Mouse (Mus musculus): ENCODE data around the gene Slamf8. TPM values are rescaled to one million over a fixed set of nuclear protein-coding genes. Genes with fewer than 3 reads are reported as not detected.

The Slamf8 gene
- polyA plus RNA-seq, 1 experiment from 2014 or later = 0.12 TPM

DNA sequence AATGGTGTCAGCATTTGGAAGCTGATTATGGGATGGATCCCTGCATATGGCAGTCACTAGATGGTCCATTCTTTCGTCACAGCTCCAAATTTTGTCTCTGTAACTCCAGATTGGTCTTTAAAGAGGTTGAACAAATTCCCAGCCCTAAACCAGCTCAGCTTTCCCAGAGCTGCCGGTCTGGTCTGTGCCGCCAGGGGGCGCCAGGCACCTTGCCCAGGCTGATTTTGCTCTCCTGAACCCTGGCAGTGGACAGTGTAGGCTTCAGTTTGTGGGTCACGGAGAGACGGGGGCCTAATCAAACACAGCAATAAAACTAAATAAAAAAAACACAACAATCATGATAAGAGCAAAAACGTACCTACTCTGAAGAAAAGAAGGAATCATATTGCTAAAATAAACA is 28.9 kb upstream of the Slamf8 start:
- no peaks in the 10 kb centered on the region for H3K36me3 ChIP-seq
- H3K4me3 ChIP-seq = no peak overlapping the region
- no peak overlapping the region for H3K9ac ChIP-seq
- peaks cover 19% of the 10 kb centered on the region for H3K4me1 ChIP-seq
- 0 out of 2 replicates have a peak, but pooled peaks cover 9% of the 10 kb centered on the region for H3K27me3 ChIP-seq
- no peak for ATAC-seq (ENCODE audit: insufficient number of reproducible peaks, low FRiP score, low TSS enrichment, low read depth)
- WGBS = 21% methylated on average over 7 of the region's 7 CpGs
- no peak overlapping the region for H3K4me2 ChIP-seq
- H3K9me3 ChIP-seq = no peaks in the 10 kb centered on the region
- no peak overlapping the region for H3K27ac ChIP-seq

- no peaks in the 10 kb centered on the region for H3K9me3 ChIP-seq
- H3K27ac ChIP-seq = no peak overlapping the region
- H3K4me3 ChIP-seq = no peak overlapping the region
- H3K27me3 ChIP-seq = 0 out of 2 replicates have a peak, but pooled peaks cover 9% of the 10 kb centered on the region
- WGBS = 5% methylated on average over 4 of the region's 4 CpGs
- H3K4me1 ChIP-seq = peaks cover 19% of the 10 kb centered on the region
- H3K9ac ChIP-seq = no peak overlapping the region
- ATAC-seq (ENCODE audit: insufficient number of reproducible peaks, low FRiP score, low TSS enrichment, low read depth) = peak; percentile 4; the same call in 1 of the 2 replicates
- no peaks in the 10 kb centered on the region for H3K36me3 ChIP-seq
- no peak overlapping the region for H3K4me2 ChIP-seq
Observed at GRCm38 (mm10) chr1:172618141-172618540, 27.8 kb upstream of the Slamf8 start.

- no peak for ATAC-seq (ENCODE audit: insufficient number of reproducible peaks, low FRiP score, low TSS enrichment, low read depth)
- peak overlapping the region; percentile 51 for H3K4me2 ChIP-seq
- no peaks in the 10 kb centered on the region for H3K36me3 ChIP-seq
- peak overlapping the region; percentile 31 for H3K4me3 ChIP-seq
- H3K27me3 ChIP-seq = 0 out of 2 replicates have a peak, but pooled peaks cover 9% of the 10 kb centered on the region
- 18% methylated on average over 14 of the region's 14 CpGs for WGBS
- H3K9me3 ChIP-seq = no peaks in the 10 kb centered on the region
- peaks cover 19% of the 10 kb centered on the region for H3K4me1 ChIP-seq
- H3K27ac ChIP-seq = no peak overlapping the region
- H3K9ac ChIP-seq = no peak overlapping the region
Observed at GRCm38 (mm10) chr1:172617365-172618076, 27.2 kb upstream of the Slamf8 start.

- ATAC-seq (ENCODE audit: insufficient number of reproducible peaks, low FRiP score, low TSS enrichment, low read depth) = peak; percentile 57; the same call in 1 of the 2 replicates
- Histone ChIP-seq H3K4me3 (peak overlapping the region; percentile 31), H3K4me2 (peak overlapping the region; percentile 51), H3K9ac (no peak overlapping the region), H3K4me1 (peaks cover 19% of the 10 kb centered on the region), H3K36me3 (no peaks in the 10 kb centered on the region), H3K9me3 (no peaks in the 10 kb centered on the region), H3K27ac (no peak overlapping the region), H3K27me3 (peaks cover 11% of the 10 kb centered on the region; the same call in 1 of the 2 replicates)
- 12% methylated on average over 22 of the region's 22 CpGs for WGBS
Observed at GRCm38 (mm10) chr1:172616537-172617300, 26.4 kb upstream of the Slamf8 start.

DNA sequence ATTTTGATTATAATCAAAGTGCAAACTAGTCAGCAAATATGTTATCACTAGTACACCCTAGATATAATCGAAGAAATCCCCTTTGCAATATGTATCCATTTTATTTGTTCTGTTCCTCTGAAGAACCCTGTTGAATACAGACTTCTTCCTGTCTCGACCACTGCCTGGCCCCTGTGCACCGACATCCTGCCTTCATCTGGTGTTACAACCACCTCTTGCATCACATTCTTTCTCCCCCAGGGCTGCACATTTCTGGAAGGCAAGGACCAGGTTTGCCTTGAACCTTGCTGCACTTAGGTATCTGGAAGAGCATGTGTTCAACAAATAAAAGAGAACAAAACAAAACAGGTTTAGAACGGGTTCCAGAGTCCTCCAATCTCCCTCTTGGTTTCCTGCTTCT is 25.0 kb upstream of the Slamf8 start:
- Histone ChIP-seq H3K9me3 (no peaks in the 10 kb centered on the region), H3K4me2 (no peak overlapping the region), H3K27me3 (peaks cover 12% of the 10 kb centered on the region; the same call in 1 of the 2 replicates), H3K4me1 (peaks cover 19% of the 10 kb centered on the region), H3K36me3 (no peaks in the 10 kb centered on the region), H3K4me3 (no peak overlapping the region), H3K27ac (no peak overlapping the region), H3K9ac (no peak overlapping the region)
- no peak for ATAC-seq (ENCODE audit: insufficient number of reproducible peaks, low FRiP score, low TSS enrichment, low read depth)
- WGBS = 53% methylated on average over 4 of the region's 4 CpGs

DNA sequence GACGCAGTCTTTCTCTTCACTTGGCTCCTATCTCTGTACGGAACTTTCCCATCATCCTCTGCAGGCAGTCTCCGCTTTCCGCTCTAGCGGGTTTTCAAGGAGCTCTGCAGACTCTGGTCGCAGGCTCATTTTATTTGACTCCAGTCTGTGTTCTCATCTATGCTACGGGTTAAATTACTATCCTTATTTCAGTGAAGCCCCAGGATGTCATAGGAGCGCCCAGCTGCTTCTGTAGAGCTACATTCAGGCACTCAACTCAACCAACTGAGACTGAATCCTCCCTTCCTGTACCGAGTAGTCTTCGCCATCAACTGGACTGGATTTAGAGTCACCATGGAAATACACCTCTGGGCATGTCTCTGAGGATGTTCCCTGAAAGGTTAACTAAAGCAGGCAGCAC is 24.3 kb upstream of the Slamf8 start:
- Histone ChIP-seq H3K27me3 (peaks cover 12% of the 10 kb centered on the region; the same call in 1 of the 2 replicates), H3K36me3 (no peaks in the 10 kb centered on the region), H3K4me1 (peaks cover 19% of the 10 kb centered on the region), H3K9me3 (no peaks in the 10 kb centered on the region), H3K4me3 (no peak overlapping the region), H3K9ac (no peak overlapping the region), H3K27ac (no peak overlapping the region), H3K4me2 (no peak overlapping the region)
- no peak for ATAC-seq (ENCODE audit: insufficient number of reproducible peaks, low FRiP score, low TSS enrichment, low read depth)
- WGBS = 84% methylated on average over 10 of the region's 10 CpGs

DNA sequence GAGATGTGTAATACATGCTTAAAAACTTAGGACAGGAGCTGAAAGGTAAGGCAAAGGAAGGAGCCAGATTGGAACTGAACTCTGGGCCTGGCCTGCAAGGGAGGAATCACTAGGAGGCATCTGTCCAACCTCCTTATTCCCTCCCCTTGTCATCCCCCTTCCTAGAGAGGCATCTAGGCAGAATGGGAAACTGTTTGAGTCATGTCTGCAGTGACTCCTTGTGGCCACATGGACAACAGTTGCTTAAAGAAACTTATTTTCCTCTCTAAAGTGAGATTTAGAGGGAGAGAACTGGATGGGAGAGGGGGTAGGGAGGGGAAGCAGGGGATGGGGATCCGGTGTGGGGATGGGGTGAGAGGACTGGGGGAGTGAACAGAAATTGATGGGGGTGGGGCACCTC is 22.4 kb upstream of the Slamf8 start:
- Histone ChIP-seq H3K9ac (no peak overlapping the region), H3K4me3 (no peak overlapping the region), H3K36me3 (no peaks in the 10 kb centered on the region), H3K9me3 (no peaks in the 10 kb centered on the region), H3K4me2 (no peak overlapping the region), H3K27me3 (peaks cover 12% of the 10 kb centered on the region; the same call in 1 of the 2 replicates), H3K27ac (no peak overlapping the region), H3K4me1 (peaks cover 14% of the 10 kb centered on the region)
- WGBS = 56% methylated on average over 1 of the region's 1 CpGs
- ATAC-seq (ENCODE audit: insufficient number of reproducible peaks, low FRiP score, low TSS enrichment, low read depth) = no peak

DNA sequence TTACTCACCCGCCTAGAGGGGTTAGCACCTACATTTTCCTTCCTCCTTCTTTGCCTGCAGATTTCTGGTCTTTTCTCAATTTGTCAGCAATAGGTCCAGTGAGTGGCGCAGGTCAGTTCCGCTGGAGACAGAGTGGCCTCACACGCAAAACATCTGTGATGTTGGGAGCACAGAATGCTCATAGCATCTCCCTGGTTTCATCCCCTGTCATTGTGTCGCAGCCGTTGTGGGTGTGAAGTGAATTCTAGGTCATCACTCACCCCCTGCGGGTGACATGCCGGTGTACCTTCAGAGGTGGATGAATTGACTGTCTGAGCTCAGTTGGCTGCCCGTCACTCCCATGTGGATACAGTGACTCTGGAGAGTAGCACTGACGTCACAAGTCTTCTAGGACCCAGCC is 20.9 kb upstream of the Slamf8 start:
- 82% methylated on average over 10 of the region's 10 CpGs for WGBS
- H3K4me3 ChIP-seq = no peak overlapping the region
- no peaks in the 10 kb centered on the region for H3K4me1 ChIP-seq
- no peaks in the 10 kb centered on the region for H3K9me3 ChIP-seq
- no peak overlapping the region for H3K4me2 ChIP-seq
- peaks cover 5% of the 10 kb centered on the region; the same call in 1 of the 2 replicates for H3K27me3 ChIP-seq
- no peaks in the 10 kb centered on the region for H3K36me3 ChIP-seq
- no peak overlapping the region for H3K27ac ChIP-seq
- no peak overlapping the region for H3K9ac ChIP-seq
- ATAC-seq (ENCODE audit: insufficient number of reproducible peaks, low FRiP score, low TSS enrichment, low read depth) = no peak

GRCm38 (mm10) chr1:172602326-172602725 is 12.0 kb upstream of the Slamf8 start, which contains the start of gene Fcrl6:
Gene Fcrl6, minus strand, starts transcription at chr1:172602551.
- Histone ChIP-seq H3K9ac (no peak within 1 kb of the TSS), H3K4me3 (no peak within 1 kb of the TSS), H3K27me3 (no peaks in the 10 kb centered on the region), H3K27ac (no peak within 1 kb of the TSS), H3K36me3 (no peaks in the 10 kb centered on the region), H3K4me1 (no peaks in the 10 kb centered on the region), H3K4me2 (no peak within 1 kb of the TSS), H3K9me3 (no peaks in the 10 kb centered on the region)
- no peak for ATAC-seq (ENCODE audit: insufficient number of reproducible peaks, low FRiP score, low TSS enrichment, low read depth)
- 71% methylated on average over 1 of the region's 1 CpGs for WGBS

DNA sequence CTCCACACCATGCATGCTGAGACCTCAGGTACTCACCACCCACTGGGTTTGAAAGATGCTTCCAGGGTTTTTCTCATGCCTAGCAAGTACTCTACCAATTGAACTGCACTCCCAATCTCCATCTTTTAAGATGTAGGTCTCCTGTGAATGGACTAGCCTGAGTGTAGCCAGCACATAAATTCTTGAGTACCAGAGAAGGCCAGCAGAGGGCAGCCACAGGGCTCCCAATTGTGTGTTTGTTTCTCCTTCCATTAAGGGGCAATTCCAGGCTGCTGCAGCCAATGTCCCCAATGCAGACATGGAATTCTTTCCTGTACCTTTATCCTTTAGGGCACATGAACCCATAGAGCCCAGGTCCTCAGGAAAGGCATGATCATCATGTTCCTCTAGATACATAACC is 4.1 kb upstream of the Slamf8 start:
- no peak overlapping the region for H3K4me2 ChIP-seq
- ATAC-seq (ENCODE audit: insufficient number of reproducible peaks, low FRiP score, low TSS enrichment, low read depth) = no peak
- H3K4me3 ChIP-seq = no peak overlapping the region
- no peaks in the 10 kb centered on the region for H3K9me3 ChIP-seq
- H3K27me3 ChIP-seq = no peaks in the 10 kb centered on the region
- no peak overlapping the region for H3K9ac ChIP-seq
- no peaks in the 10 kb centered on the region for H3K4me1 ChIP-seq
- H3K36me3 ChIP-seq = no peaks in the 10 kb centered on the region
- no peak overlapping the region for H3K27ac ChIP-seq

- H3K36me3 ChIP-seq = no peaks in the 10 kb centered on the region
- no peak overlapping the region for H3K4me2 ChIP-seq
- H3K4me3 ChIP-seq = no peak overlapping the region
- no peaks in the 10 kb centered on the region for H3K4me1 ChIP-seq
- no peak overlapping the region for H3K27ac ChIP-seq
- 79% methylated on average over 2 of the region's 2 CpGs for WGBS
- no peaks in the 10 kb centered on the region for H3K9me3 ChIP-seq
- no peak overlapping the region for H3K9ac ChIP-seq
- no peaks in the 10 kb centered on the region for H3K27me3 ChIP-seq
- ATAC-seq (ENCODE audit: insufficient number of reproducible peaks, low FRiP score, low TSS enrichment, low read depth) = no peak
Observed at GRCm38 (mm10) chr1:172593956-172594355, 3.6 kb upstream of the Slamf8 start.

DNA sequence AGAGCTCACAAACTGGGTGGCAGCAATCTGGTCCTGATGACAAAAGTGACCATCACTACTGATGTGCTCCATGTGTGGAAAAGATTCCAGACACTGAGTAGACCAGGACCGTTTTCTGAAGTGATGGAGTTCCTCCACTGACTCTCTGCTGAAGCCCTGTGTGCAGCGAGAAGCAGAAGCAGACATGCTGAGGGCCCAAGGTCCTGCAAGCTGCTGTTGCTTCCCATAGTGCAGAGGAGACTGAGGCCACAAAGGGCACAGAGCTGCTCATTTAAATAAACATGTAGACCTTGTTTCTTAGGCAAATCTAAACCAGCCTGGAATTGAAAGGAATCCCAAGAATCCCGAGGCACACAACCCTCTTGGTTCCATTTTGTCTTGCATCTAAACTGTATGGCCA is 3.0 kb upstream of the Slamf8 start:
- 68% methylated on average over 3 of the region's 3 CpGs for WGBS
- no peak for ATAC-seq (ENCODE audit: insufficient number of reproducible peaks, low FRiP score, low TSS enrichment, low read depth)
- H3K9ac ChIP-seq = no peak overlapping the region

More for the DNA sequence above, 3.0 kb upstream of the Slamf8 start:
- H3K9me3 ChIP-seq = no peaks in the 10 kb centered on the region
- H3K27me3 ChIP-seq = no peaks in the 10 kb centered on the region
- no peaks in the 10 kb centered on the region for H3K36me3 ChIP-seq
- H3K27ac ChIP-seq = no peak overlapping the region
- no peak overlapping the region for H3K4me3 ChIP-seq
- H3K4me1 ChIP-seq = no peaks in the 10 kb centered on the region
- H3K4me2 ChIP-seq = no peak overlapping the region

Measured in limb, embryonic 15.5 days (tissue).